Mouse (Mus musculus) embryo, embryonic 10 days (tissue): ENCODE results near the gene Rab5c.

ENCODE experiments used
- DNase-seq: peaks from one replicate; pipeline ENCODE4 v3.0.0-alpha.2; 2015; ENCODE audit warnings: low spot score

Rab5c gene

GRCm38 (mm10) chr11:100752294-100752693 is 14.3 kb upstream of the Rab5c start:
- DNase-seq: no peak

- DNase-seq: no peak
Measured at GRCm38 (mm10) chr11:100750127-100750526, 12.1 kb upstream of the Rab5c start.

- DNase-seq: no peak
Measured at GRCm38 (mm10) chr11:100749469-100749868, 11.5 kb upstream of the Rab5c start.

- no peak for DNase-seq
Measured at GRCm38 (mm10) chr11:100748620-100749019, 10.6 kb upstream of the Rab5c start.

- no peak for DNase-seq
Measured at GRCm38 (mm10) chr11:100747114-100747513, 9.1 kb upstream of the Rab5c start.

GRCm38 (mm10) chr11:100746546-100746945 is 8.5 kb upstream of the Rab5c start:
- no peak for DNase-seq

GRCm38 (mm10) chr11:100745085-100745484 is 7.1 kb upstream of the Rab5c start:
- DNase-seq: peak; percentile 71

- DNase-seq: no peak
Measured at GRCm38 (mm10) chr11:100741348-100741747, 3.3 kb upstream of the Rab5c start.

- DNase-seq: no peak
Measured at GRCm38 (mm10) chr11:100738749-100739148, 734 bp upstream of the Rab5c start.

- no peak for DNase-seq
Measured at GRCm38 (mm10) chr11:100737105-100737733, 796 bp downstream of the Rab5c start.

GRCm38 (mm10) chr11:100736746-100737080 is 1.3 kb downstream of the Rab5c start:
- DNase-seq: no peak

- no peak for DNase-seq
Measured at GRCm38 (mm10) chr11:100735954-100736745, 1.9 kb downstream of the Rab5c start.

GRCm38 (mm10) chr11:100735134-100735865 is 2.7 kb downstream of the Rab5c start:
- no peak for DNase-seq

- DNase-seq: no peak
Measured at GRCm38 (mm10) chr11:100730477-100731205, 7.4 kb downstream of the Rab5c start.

GRCm38 (mm10) chr11:100729976-100730375 is 8.0 kb downstream of the Rab5c start:
- no peak for DNase-seq

GRCm38 (mm10) chr11:100728601-100729000 is 9.4 kb downstream of the Rab5c start:
- DNase-seq: no peak

GRCm38 (mm10) chr11:100727201-100727600 is 10.8 kb downstream of the Rab5c start:
- DNase-seq: no peak

GRCm38 (mm10) chr11:100724919-100725512 is 13.0 kb downstream of the Rab5c start:
- DNase-seq: peak; percentile 40

- no peak for DNase-seq
Measured at GRCm38 (mm10) chr11:100722493-100723028, 15.5 kb downstream of the Rab5c start.

GRCm38 (mm10) chr11:100721776-100722492 is 16.1 kb downstream of the Rab5c start:
- no peak for DNase-seq

GRCm38 (mm10) chr11:100721254-100721653 is 16.8 kb downstream of the Rab5c start:
- no peak for DNase-seq
